Mouse (Mus musculus) T-helper 17 cell (primary cell): ENCODE data around the gene Gm2030.

Experiments
- in situ Hi-C, 2 experiments: fragments of 300-600 bp; cut with MboI, MseI; formaldehyde crosslinking; loops; 1 replicate in 1 of 2; 2 replicates in 1 of 2; pipeline ENCODE4 v1.15.1; 2025; ENCODE audit warnings: high pct_unique_total_duplicates in 2 of 2

Gene Gm2030

GRCm38 (mm10) chrX:26309944-26310343, at the start of gene Gm2030:
Gm2030 (minus strand) TSS chrX:26310044.
- in situ Hi-C loops, result loop anchor here (5.0 to 10.0 kb wide), 2 partner anchors 245 to 697 kb away; no protein-coding TSS in a partner anchor
